Mouse (Mus musculus): ENCODE measurements around the gene Fbrsl1. TPM values are rescaled to one million over a fixed set of nuclear protein-coding genes. Genes with fewer than 3 reads are reported as not detected.

Gene Fbrsl1
- polyA plus RNA-seq (2015; fragmentation: Nextera tagmentation; extraction: Ambion mirVana), result 10.3 and 12.1 TPM in 2 replicates

GRCm38 (mm10) chr5:110448436-110449134, at the start of gene Fbrsl1:
TSS of gene Fbrsl1 (minus strand) at chr5:110448503.
- Histone ChIP-seq H3K4me2 (peak within 1 kb of the TSS; percentile 79), H3K9ac (peak within 1 kb of the TSS; percentile 93), H3K4me3 (peak within 1 kb of the TSS; percentile 94), H3K4me1 (peaks cover 33% of the 10 kb centered on the region), H3K9me3 (no peaks in the 10 kb centered on the region), H3K36me3 (no peaks in the 10 kb centered on the region), H3K27ac (peak within 1 kb of the TSS; percentile 72), H3K27me3 (peaks cover 3% of the 10 kb centered on the region; the same call in 1 of the 2 replicates)
- ATAC-seq (ENCODE audit: insufficient number of reproducible peaks, low FRiP score, low TSS enrichment, low read depth), result peak; percentile 96
- 1% methylated on average over 46 of the region's 46 CpGs for WGBS

DNA sequence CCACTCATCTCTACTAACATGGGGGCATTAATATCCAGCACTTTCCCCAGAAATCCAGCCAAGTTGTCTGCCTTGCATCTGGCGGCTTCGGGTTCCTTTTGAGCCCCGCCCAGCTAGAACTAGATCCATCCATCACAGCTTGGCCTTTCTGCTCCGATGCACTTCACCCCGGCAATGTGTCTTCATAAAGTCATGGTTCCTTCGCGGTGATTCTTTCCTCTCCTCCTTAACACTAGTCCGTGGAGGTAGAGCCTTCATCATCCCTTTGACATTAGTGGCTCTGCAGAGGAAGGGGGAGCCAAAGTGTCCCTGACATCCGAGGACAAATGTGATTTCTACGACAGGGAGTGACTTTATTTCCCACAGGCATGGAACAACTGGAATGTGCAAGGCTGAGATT, 49.8 kb upstream of the Fbrsl1 start:
- H3K36me3 ChIP-seq, result no peaks in the 10 kb centered on the region
- peaks cover 14% of the 10 kb centered on the region; the same call in 1 of the 2 replicates for H3K4me1 ChIP-seq
- no peak overlapping the region for H3K9ac ChIP-seq
- H3K27me3 ChIP-seq, result peaks cover 3% of the 10 kb centered on the region; the same call in 1 of the 2 replicates
- H3K9me3 ChIP-seq, result no peaks in the 10 kb centered on the region
- H3K4me2 ChIP-seq, result no peak overlapping the region
- 43% methylated on average over 10 of the region's 10 CpGs for WGBS
- no peak overlapping the region for H3K4me3 ChIP-seq
- H3K27ac ChIP-seq, result no peak overlapping the region
- ATAC-seq (ENCODE audit: insufficient number of reproducible peaks, low FRiP score, low TSS enrichment, low read depth), result no peak

- no peak overlapping the region for H3K4me3 ChIP-seq
- no peaks in the 10 kb centered on the region for H3K9me3 ChIP-seq
- H3K36me3 ChIP-seq, result no peaks in the 10 kb centered on the region
- no peak for ATAC-seq (ENCODE audit: insufficient number of reproducible peaks, low FRiP score, low TSS enrichment, low read depth)
- H3K9ac ChIP-seq, result no peak overlapping the region
- no peak overlapping the region for H3K27ac ChIP-seq
- H3K4me1 ChIP-seq, result peaks cover 14% of the 10 kb centered on the region; the same call in 1 of the 2 replicates
- H3K4me2 ChIP-seq, result no peak overlapping the region
- WGBS, result 66% methylated on average over 5 of the region's 5 CpGs
- peaks cover 3% of the 10 kb centered on the region; the same call in 1 of the 2 replicates for H3K27me3 ChIP-seq
Measured at GRCm38 (mm10) chr5:110497556-110497955, 49.3 kb upstream of the Fbrsl1 start.

DNA sequence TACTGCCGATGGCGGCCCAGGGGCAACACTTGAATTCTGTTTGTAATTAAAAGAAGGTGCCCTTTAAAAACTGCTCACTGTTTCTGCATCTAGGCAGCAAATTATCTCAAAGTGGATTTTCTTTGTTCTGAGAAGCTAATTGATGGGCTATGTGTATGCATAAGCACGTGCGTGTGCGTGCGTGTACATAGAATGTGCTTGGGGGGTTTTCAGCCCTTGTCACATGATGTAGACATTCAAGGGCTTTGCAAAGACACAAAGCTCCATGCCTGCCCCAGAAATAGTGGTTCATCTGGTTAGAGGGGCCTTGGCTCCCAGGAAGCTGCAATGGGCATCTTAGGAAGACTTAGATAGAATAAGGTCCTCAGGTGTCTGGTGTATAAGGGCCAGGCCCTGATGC, 46.7 kb upstream of the Fbrsl1 start:
- WGBS, result 65% methylated on average over 6 of the region's 6 CpGs
- Histone ChIP-seq H3K4me2 (no peak overlapping the region), H3K9me3 (no peaks in the 10 kb centered on the region), H3K27me3 (peaks cover 3% of the 10 kb centered on the region; the same call in 1 of the 2 replicates), H3K4me3 (no peak overlapping the region), H3K4me1 (peaks cover 14% of the 10 kb centered on the region; the same call in 1 of the 2 replicates), H3K9ac (no peak overlapping the region), H3K36me3 (no peaks in the 10 kb centered on the region), H3K27ac (0 out of 2 replicates have a peak overlapping the region, but pooled peaks have one; percentile 47)
- ATAC-seq (ENCODE audit: insufficient number of reproducible peaks, low FRiP score, low TSS enrichment, low read depth), result no peak

DNA sequence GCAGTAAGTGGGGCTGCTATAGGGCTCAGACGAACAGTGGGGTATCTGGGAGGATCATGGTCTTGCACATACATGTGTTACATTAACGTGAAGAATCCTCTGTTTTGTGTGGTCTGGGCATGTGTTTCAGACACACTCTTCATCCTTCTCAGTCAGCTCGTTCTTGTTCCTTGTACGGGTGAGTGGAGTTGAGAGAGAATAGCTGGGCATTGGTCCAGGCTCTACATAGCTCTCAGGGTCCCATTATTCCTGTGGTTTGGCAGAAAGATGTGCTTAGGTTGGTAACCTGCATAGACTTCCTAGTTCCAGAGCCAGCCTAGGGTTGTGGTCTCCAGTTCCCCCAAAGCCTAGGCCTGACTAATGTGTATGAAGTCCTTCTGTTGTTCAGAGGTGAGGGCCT, 46.1 kb upstream of the Fbrsl1 start:
- no peak overlapping the region for H3K4me3 ChIP-seq
- H3K4me1 ChIP-seq, result peaks cover 14% of the 10 kb centered on the region; the same call in 1 of the 2 replicates
- peak overlapping the region; percentile 47; the same call in 1 of the 2 replicates for H3K27ac ChIP-seq
- no peaks in the 10 kb centered on the region for H3K36me3 ChIP-seq
- no peaks in the 10 kb centered on the region for H3K9me3 ChIP-seq
- no peak overlapping the region for H3K4me2 ChIP-seq
- ATAC-seq (ENCODE audit: insufficient number of reproducible peaks, low FRiP score, low TSS enrichment, low read depth), result no peak
- peaks cover 3% of the 10 kb centered on the region; the same call in 1 of the 2 replicates for H3K27me3 ChIP-seq
- no peak overlapping the region for H3K9ac ChIP-seq
- 36% methylated on average over 4 of the region's 4 CpGs for WGBS

- ATAC-seq (ENCODE audit: insufficient number of reproducible peaks, low FRiP score, low TSS enrichment, low read depth), result no peak
- H3K27ac ChIP-seq, result no peak overlapping the region
- WGBS, result 1% methylated on average over 4 of the region's 4 CpGs
Measured at GRCm38 (mm10) chr5:110493785-110494184, 45.5 kb upstream of the Fbrsl1 start.

DNA sequence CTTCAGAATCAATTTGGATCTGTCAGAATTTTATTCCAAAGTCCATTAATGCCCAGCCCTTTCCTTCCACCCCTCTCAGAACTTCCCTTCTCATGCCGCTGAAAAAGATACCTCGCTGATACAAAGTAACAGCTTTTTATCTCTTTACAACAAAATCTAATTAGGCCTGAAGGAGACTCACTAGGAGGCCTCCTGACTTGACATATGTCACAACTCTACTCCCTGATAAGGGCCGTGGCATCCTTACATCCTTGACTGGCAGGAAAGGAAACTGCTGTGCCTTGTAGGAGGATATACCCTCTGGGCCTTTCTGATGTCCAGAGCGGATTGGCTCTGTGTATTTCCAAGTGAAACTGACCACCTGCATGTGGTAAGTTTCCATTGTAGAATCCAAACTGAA, 41.3 kb upstream of the Fbrsl1 start:
- Histone ChIP-seq H3K4me2 (no peak overlapping the region), H3K4me1 (peaks cover 8% of the 10 kb centered on the region; the same call in 1 of the 2 replicates), H3K9me3 (no peaks in the 10 kb centered on the region), H3K27ac (no peak overlapping the region), H3K27me3 (no peaks in the 10 kb centered on the region), H3K9ac (no peak overlapping the region), H3K36me3 (no peaks in the 10 kb centered on the region), H3K4me3 (no peak overlapping the region)
- WGBS, result 72% methylated on average over 4 of the region's 4 CpGs
- ATAC-seq (ENCODE audit: insufficient number of reproducible peaks, low FRiP score, low TSS enrichment, low read depth), result no peak

More at GRCm38 (mm10) chr5:110493785-110494184, 45.5 kb upstream of the Fbrsl1 start:
- H3K9me3 ChIP-seq, result no peaks in the 10 kb centered on the region
- no peak overlapping the region for H3K9ac ChIP-seq
- H3K4me2 ChIP-seq, result no peak overlapping the region
- H3K4me1 ChIP-seq, result peaks cover 14% of the 10 kb centered on the region; the same call in 1 of the 2 replicates
- H3K27me3 ChIP-seq, result no peaks in the 10 kb centered on the region
- no peaks in the 10 kb centered on the region for H3K36me3 ChIP-seq
- no peak overlapping the region for H3K4me3 ChIP-seq

DNA sequence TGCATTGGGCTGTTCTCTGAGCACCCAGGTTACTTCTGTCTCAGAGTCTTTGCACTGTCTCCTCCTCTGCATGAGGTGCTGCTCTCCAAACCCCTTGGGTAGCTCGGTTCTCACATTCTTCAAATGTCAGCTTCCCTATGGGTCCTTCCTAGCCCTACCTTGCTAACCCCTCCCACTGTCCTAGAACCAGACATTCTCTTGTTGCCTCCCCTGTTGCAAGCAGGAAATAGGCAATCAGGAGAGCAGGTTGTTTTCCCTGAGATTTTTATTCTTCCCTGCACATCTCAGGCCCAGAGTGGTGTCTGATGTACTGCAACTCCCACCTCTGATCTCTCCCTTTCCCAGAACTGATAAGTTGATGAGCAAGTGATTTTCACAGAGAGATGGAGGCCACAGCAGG, 39.6 kb upstream of the Fbrsl1 start:
- 39% methylated on average over 1 of the region's 1 CpGs for WGBS
- Histone ChIP-seq H3K9me3 (no peaks in the 10 kb centered on the region), H3K36me3 (no peaks in the 10 kb centered on the region), H3K9ac (no peak overlapping the region), H3K4me2 (no peak overlapping the region), H3K4me1 (no peaks in the 10 kb centered on the region), H3K4me3 (no peak overlapping the region), H3K27me3 (no peaks in the 10 kb centered on the region), H3K27ac (no peak overlapping the region)
- ATAC-seq (ENCODE audit: insufficient number of reproducible peaks, low FRiP score, low TSS enrichment, low read depth), result no peak

- no peaks in the 10 kb centered on the region for H3K36me3 ChIP-seq
- no peak overlapping the region for H3K27ac ChIP-seq
- H3K4me2 ChIP-seq, result no peak overlapping the region
- H3K9me3 ChIP-seq, result no peaks in the 10 kb centered on the region
- no peak overlapping the region for H3K4me3 ChIP-seq
- ATAC-seq (ENCODE audit: insufficient number of reproducible peaks, low FRiP score, low TSS enrichment, low read depth), result no peak
- no peak overlapping the region for H3K9ac ChIP-seq
- no peaks in the 10 kb centered on the region for H3K27me3 ChIP-seq
- WGBS, result 35% methylated on average over 5 of the region's 5 CpGs
- no peaks in the 10 kb centered on the region for H3K4me1 ChIP-seq
Measured at GRCm38 (mm10) chr5:110486674-110487334, 38.5 kb upstream of the Fbrsl1 start.

- no peaks in the 10 kb centered on the region for H3K9me3 ChIP-seq
- no peak overlapping the region for H3K4me3 ChIP-seq
- no peaks in the 10 kb centered on the region for H3K4me1 ChIP-seq
- no peak overlapping the region for H3K4me2 ChIP-seq
- ATAC-seq (ENCODE audit: insufficient number of reproducible peaks, low FRiP score, low TSS enrichment, low read depth), result no peak
- 73% methylated on average over 3 of the region's 3 CpGs for WGBS
- H3K9ac ChIP-seq, result no peak overlapping the region
- H3K27ac ChIP-seq, result no peak overlapping the region
- H3K36me3 ChIP-seq, result no peaks in the 10 kb centered on the region
- peaks cover 13% of the 10 kb centered on the region for H3K27me3 ChIP-seq
Measured at GRCm38 (mm10) chr5:110484711-110485110, 36.4 kb upstream of the Fbrsl1 start.

DNA sequence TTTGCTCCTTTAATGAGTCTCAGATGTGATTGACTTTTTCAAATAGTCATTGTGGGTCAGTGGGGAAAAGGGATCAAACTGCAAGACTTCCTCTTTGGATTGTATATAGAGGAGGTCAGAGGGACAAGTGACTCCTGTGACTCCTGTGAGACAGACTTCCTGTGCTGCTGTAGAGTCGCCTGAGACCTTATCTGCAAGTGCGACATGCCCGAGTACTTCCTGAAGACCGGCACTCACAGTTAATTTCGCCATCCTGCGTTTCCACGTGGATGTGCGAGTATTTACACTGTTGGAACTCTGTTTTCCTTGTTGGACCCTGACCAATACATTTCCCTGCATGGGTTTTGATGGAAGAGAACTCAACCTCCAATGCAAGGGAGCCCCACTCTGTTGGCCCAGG, 30.9 kb upstream of the Fbrsl1 start:
- H3K36me3 ChIP-seq, result no peaks in the 10 kb centered on the region
- H3K4me2 ChIP-seq, result no peak overlapping the region
- no peak overlapping the region for H3K4me3 ChIP-seq
- no peaks in the 10 kb centered on the region for H3K4me1 ChIP-seq
- no peak overlapping the region for H3K27ac ChIP-seq
- 79% methylated on average over 8 of the region's 8 CpGs for WGBS
- ATAC-seq (ENCODE audit: insufficient number of reproducible peaks, low FRiP score, low TSS enrichment, low read depth), result no peak
- no peaks in the 10 kb centered on the region for H3K9me3 ChIP-seq
- no peak overlapping the region for H3K9ac ChIP-seq
- peaks cover 13% of the 10 kb centered on the region for H3K27me3 ChIP-seq

DNA sequence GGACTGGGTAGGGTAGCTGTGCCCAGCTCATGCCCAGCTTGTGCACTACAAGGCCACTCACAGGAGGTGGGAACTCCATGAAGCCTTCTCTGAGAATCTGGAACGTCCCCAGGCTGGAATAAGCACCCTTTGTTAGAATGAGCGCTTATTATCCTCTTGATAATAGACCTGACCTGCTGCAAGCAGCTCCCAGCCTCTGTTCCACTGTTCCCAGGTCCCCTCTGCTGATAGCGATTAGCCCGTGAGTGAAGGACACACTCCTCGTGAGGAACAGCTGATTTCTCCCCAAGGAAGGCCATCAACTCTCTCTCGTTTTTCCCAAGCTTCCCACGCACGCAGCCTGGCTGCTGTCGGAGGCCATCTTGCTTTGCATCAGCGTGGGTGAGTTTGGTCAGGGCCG, 25.9 kb upstream of the Fbrsl1 start:
- 75% methylated on average over 11 of the region's 11 CpGs for WGBS
- no peak overlapping the region for H3K4me3 ChIP-seq
- no peak for ATAC-seq (ENCODE audit: insufficient number of reproducible peaks, low FRiP score, low TSS enrichment, low read depth)

More for the DNA sequence above, 25.9 kb upstream of the Fbrsl1 start:
- no peaks in the 10 kb centered on the region for H3K9me3 ChIP-seq
- H3K27ac ChIP-seq, result no peak overlapping the region
- no peak overlapping the region for H3K4me2 ChIP-seq
- H3K36me3 ChIP-seq, result no peaks in the 10 kb centered on the region
- H3K9ac ChIP-seq, result no peak overlapping the region
- no peaks in the 10 kb centered on the region for H3K27me3 ChIP-seq
- H3K4me1 ChIP-seq, result no peaks in the 10 kb centered on the region; the same call in 1 of the 2 replicates
